Mouse (Mus musculus) cerebral cortex, adult 2 months (tissue): ENCODE results near the gene Smarca4.

ENCODE experiments used
- WGBS: fragments of 180-500 bp; shearing (Covaris S2); methylation state at CpG from one replicate; pipeline ENCODE4 v1.1.7; 2018; 5-methylcytosine and 5-hydroxymethylcytosine counted together

Smarca4 gene

DNA sequence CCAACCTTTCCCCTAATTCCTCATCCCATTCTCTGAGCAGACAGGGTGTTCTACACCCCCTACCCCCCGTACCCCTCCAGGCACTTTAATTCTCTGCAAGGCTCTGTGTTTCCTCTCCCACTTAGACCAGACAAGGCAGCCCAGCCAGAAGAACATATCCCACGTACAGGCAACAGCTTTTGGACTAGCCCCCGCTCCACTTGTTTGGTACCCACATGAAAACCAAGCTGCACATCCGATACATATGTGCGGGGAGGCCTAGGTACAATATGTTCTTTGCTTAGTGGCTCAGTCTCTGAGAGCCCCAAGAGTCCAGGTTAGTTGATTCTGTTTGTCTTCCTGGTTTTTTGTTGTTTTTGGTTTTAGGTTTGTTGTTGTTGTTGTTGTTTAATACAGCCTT is 46.1 kb downstream of the Smarca4 start:
- 73% methylated on average over 5 of the region's 5 CpGs for WGBS

DNA sequence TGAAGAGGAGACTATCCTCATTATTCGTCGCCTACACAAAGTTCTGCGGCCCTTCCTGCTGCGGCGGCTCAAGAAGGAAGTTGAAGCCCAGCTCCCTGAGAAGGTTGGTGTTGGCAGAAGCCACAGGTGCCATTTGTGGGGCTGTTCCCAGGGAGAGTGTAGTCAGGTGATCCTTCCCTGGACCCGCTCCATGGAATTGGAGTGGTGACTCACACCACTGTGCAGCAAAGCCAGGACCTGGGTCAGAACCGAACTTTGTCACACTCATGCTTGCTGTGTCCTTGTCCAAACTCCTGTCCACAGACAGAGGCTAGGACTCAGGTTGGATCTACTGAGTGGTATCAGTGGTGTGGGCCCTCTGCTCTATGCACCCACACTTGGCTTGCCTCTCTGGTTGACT is 53.0 kb downstream of the Smarca4 start:
- 74% methylated on average over 7 of the region's 7 CpGs for WGBS

DNA sequence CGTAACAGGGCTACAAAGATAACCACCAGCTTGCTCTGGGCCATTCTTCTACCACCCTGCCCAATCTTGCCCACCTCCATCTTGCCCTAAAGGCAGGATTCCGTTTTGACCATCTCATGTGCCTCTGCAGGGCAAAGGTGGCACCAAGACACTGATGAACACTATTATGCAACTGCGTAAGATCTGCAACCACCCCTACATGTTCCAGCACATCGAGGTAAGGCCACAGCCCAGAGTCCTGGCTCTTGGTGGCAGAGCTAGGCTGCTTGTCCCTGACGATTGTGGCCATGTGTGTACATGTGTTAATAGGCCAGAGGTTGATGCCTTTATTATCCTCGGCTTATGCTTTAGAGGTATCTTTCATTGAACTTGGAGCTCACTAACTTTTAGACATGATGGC is 54.4 kb downstream of the Smarca4 start:
- 90% methylated on average over 6 of the region's 6 CpGs for WGBS

DNA sequence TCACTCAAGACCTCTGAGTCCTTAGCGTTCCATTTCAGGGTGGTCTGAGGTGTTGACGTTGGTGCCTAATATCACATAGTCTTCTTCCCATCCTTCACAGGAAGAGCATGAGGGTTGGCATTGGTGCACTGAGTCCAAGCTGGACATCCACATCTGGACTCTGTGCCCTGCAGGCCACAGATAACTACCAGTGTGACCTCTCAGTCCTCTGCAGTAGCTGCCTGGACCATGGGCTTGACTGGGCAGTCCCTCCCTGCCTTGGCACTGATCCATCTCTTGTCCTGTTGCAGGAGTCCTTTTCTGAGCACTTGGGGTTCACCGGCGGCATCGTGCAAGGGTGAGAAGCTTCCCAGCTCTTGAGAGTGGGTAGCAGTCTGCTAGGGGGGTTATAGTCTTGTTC is 55.8 kb downstream of the Smarca4 start:
- WGBS, result 89% methylated on average over 5 of the region's 5 CpGs

DNA sequence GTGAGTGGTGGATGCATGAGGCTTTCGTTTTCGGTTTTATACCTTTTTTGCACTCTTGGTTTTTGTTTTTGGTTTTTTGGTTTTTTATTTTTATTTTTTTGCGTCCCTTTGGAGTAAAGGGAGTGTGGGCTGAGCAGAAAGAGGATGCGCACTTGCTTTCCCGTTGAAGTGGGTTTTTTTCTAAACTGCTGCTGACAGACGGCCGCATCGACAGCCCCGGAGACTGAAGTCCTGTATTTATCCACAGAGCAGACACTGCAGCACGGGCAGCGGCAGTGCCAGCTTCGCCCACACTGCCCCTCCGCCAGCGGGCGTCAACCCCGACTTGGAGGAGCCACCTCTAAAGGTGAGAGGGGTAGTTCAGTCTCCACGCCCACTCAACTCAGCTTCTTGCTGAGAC is 61.7 kb downstream of the Smarca4 start:
- WGBS, result 66% methylated on average over 17 of the region's 17 CpGs

DNA sequence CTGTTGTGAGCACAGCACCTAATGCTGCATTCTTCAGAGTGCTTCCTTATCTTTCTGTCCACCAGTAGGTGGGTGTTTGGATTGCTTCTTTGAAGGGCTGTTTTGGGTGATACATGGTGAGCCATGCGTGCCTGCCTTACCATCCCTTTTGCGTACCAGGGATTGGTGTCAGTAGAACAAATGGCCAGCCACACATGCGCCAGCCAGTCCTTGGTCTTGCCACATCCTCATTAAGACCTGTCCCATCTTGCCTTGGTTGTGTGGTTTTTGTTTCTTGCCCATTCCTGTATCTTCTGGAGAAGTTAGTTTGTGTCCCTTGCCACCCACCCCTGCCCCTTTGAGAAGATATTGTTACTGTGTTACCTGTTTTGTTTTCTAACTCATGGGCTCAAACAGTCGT is 64.5 kb downstream of the Smarca4 start:
- WGBS, result 78% methylated on average over 4 of the region's 4 CpGs

DNA sequence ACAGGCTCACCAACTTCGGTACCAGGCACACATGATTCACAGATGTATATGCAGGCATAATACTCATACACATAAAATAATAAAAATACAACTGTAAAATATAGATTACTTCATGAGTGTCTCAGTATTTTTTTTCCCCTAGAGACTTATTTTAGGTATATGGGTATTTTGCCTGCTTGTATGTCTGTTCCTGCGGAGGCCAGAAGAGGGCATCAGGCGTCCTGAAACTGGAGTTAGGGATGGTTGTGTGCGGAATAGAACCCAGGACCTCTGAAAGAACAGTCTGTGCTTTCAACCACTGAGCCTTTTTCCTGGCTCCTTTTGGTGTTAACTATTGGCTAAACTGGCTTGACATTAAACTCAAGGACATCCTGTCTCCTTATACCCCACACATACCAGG is 66.9 kb downstream of the Smarca4 start:
- 83% methylated on average over 4 of the region's 4 CpGs for whole genome bisulfite sequencing

DNA sequence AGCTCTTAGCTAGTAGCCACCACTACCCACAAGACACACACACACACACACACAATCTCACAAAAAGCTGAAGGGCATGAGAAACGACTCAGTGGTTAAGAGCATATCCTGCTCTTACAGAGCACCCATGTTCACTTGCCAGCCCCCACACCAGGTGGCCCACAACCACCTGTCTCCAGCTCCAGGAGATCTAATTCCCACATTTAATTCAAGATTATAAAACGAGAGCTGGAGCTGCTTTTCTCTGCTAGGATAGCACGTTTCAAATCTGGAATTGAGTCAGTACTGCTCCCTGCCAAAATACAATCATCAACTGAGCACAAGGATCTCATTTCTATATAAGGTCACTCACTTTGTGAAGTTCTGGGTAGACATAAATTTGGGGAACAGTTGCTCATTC is 67.9 kb downstream of the Smarca4 start:
- WGBS, result 28% methylated on average over 3 of the region's 3 CpGs

DNA sequence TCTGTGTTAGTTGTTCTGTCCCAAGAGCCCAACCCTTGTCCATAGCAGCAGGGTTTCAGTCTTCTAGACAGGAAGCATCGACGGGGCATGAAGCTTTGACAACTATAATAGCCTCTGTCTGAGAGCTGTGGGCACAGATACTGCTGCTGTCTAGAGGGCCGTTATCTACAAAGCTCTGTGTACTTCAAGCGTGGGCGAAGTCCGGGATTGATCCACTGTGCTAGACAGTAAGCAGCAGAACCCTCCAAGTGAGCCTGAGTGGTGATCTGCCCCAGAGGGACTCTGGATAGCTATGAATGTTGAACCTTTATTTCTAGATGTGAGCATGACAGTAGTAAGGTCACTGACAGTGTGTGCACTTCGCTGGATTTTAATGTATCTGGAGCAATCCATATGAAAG is 72.6 kb downstream of the Smarca4 start:
- 77% methylated on average over 7 of the region's 7 CpGs for WGBS

DNA sequence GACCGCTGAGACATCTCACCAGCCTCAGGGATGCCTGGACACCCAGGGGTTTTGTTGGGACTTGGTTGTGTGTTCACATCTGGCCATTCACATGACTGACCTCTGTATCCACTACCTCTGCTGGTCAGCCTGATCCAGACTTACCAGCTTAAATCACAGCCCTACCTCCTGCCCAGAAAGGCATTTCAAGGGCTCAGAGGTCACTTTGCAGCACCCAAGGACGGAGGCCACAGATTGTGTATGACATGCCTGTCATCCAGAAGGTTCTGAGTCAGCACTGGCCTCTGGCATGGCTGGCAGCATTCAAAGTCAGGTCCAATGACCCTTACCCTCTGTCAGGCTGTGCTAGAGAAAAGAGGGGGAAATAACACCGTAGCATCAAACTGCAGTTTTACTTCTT is 74.1 kb downstream of the Smarca4 start:
- 87% methylated on average over 3 of the region's 3 CpGs for WGBS

DNA sequence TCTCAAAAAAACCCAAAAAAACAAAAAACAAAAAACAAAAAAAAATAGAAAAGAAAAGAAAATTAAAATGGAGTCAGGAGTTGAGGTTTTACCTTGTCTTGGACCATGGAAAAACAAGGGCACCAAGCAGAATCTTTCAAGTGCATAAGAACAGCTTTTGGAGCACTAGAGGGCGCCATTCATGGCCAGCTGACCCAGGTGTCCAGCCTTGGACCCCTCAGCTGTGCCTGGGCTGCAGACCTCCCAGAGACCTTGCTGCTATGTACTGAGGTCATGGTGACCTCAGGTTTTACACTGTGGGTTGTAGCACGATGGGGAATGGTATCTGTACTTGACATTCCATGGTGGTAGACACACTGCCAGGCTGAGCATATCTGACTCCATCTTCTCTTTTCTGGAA is 75.9 kb downstream of the Smarca4 start:
- WGBS, result 63% methylated on average over 2 of the region's 2 CpGs

DNA sequence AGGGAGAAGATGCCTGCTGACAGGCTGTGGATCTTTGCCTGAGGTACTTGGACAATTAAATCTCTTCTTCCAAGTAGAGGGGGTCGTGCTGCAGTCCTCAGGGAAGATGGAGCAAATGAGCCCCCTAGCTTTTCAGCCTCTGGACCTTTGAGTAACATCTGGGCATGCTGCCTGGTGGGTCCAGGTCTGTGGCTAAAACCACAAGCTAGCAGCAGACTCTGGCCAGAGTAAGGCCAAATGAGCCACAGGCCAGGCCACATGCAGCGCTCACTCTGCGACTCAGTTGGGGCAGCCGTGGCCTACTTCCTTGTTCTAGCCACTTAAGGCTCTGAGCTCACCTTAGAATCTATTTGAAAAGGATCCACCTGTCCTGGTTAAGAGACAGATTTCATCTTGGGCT is 76.5 kb downstream of the Smarca4 start:
- 95% methylated on average over 4 of the region's 4 CpGs for WGBS

DNA sequence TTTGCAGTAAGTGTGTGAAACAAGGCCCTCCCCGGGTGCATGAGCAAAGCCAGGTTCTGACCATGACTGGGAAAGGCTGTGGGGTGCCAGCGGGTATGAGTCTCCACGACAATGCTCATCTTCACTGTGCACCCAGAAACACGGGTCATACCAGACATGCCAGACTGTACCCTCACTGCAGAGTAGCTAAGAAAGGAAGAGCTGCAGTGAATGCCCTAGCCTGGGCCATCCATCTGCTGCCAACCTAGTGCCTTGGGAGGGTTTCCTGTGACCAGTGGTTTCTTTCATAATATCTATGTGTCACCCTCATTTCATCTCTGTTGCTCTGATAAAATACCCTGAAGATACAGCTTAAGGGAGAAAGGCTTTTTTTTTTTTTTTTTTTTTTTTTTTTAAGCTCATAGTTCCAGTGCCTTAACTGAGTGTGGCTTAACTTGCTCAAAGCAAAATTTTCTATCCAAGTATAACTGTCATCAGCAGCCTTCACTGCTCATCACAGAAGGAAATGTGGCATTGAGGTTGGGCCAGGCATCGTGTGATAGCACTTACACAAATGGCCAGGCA is 79.3 kb downstream of the Smarca4 start:
- WGBS, result 81% methylated on average over 5 of the region's 5 CpGs

DNA sequence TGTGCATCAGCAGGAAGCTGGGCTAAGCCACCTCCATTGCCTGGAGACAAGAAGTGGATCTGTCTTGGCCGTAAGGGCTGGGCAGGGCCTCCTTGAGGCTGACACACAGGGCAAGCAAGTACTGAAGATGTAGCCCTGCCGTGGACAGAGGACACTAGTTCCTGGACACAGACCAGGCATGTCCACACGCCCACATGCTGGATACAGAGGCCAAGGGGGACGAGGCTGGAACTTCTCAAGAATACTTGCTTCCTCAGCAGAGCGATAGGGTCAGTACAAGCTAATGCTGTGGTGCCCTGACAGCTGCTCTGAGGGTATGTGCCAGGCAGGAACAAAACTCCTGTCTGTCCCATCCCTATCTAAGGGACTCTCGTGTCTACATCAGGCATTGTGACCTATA is 81.2 kb downstream of the Smarca4 start:
- WGBS, result 67% methylated on average over 6 of the region's 6 CpGs

DNA sequence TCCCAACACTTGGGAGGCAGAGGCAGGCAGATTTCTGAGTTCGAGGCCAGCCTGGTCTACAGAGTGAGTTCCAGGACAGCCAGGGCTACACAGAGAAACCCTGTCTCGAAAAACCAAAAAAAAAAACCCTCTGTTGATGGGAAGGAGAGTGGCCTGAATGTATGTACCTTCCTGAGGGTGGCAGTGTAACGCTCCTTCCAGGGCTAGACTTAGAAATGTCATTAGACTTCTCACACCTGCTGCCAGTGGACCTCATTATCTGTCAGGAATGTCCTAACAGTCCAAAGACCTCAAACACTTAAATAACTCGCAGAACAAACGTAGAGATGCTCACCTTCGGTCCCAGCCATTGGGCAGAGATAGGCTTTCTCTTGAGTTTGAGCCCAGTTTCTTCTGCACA is 83.3 kb downstream of the Smarca4 start:
- 82% methylated on average over 6 of the region's 6 CpGs for WGBS

DNA sequence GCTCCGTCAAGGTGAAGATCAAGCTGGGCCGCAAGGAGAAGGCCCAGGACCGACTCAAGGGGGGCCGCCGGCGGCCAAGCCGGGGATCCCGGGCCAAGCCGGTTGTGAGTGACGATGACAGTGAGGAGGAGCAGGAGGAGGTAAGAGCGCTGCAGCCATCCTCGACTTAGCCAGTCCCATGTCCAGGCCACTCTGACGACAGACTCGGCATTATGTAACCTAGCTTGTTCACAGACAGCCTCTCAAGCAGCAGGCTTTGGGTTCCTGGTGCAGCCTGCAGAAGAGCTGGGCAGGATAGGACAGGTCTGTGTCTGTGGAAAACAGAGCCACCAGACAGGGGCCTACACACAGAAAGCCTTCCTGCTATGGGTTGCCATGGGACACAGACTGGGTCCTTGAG is 85.1 kb downstream of the Smarca4 start:
- WGBS, result 80% methylated on average over 14 of the region's 14 CpGs

DNA sequence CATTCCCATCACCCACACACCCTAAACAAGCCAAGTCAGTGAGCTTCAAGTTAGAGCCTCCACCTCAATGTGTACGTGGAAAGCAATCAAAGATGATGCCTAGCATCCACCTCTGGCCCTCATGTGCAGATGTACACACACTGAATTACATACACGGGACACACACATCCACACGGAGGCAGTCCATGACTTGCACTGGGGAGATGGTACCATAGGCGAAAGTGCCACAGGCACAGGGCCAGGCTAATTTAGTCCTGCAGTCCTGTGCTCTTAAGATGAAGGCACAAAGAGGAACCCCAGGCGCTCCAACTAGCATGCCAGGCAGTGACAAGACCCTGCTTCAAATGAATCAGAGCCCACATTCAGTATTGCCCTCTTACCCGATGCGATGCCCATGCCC is 87.5 kb downstream of the Smarca4 start:
- 87% methylated on average over 7 of the region's 7 CpGs for WGBS

DNA sequence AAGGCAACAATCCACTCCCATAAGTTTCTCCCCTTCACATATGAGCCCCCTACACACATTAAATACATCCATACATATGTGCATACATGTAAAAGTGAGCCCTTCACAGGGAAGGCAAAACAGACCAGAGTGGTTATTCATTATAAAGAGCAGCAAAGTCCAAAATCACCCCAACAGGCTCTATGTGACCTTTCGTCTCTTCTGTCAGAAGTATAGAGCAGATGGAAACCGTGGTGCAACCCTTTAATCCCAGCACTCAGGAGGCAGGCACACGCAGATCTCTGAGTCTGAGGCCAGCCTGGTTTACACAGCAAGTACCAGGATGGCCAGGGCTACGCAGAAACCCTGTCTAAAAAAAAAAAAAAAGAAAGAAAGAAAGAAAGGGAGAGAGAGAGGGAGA is 90.1 kb downstream of the Smarca4 start:
- 84% methylated on average over 4 of the region's 4 CpGs for WGBS

DNA sequence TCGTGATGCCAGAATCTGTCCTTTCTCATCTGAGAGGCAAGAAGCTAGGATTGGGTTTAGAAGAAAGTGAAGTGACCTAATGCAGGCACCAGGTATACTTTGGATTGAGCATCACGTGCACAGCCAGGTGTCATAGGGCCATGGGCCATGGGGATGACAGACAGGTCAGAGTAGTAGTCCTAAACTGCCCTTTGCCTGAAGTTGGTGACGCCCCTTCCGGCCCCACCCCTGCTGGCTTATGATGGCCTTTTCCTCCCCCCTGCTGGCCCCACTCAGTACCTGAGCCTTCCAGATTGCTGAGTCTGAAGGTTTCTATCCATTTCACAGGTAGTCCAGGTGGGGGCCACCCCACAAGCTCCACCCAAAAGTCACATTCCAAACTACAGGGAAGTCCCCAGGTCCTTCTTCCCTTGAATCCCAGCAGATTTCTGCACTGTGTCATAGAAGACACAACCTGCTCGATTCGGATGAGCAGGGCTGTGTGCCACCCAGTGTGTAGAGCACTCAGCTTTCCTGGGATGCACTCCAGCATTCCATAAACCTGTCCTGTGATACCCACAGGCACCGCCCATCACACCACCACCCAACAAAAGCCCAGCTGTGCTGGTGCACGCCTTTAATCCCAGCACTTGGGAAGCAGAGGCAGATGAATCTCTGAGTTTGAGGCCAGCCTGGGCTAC is 90.8 kb downstream of the Smarca4 start:
- 84% methylated on average over 8 of the region's 8 CpGs for WGBS

DNA sequence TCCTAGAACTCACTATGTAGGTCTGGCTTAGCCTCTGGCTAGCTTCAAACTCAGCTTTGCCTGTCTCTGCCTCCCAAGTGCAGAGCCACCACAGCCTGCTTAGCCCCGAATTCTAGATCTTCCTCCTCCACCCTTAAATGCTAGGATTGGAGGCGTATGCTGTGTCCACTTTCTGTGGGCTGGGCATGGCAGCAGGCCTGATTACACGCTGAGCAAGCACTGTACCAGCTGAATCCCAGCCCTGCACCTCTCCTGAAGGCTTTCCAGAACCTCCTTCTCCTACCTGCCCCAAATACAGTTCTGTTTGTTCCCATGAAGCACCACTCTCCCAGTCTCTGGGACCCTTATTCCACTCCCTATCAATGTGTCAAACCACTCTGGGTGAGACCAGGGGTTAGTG is 93.4 kb downstream of the Smarca4 start:
- 62% methylated on average over 3 of the region's 3 CpGs for WGBS

DNA sequence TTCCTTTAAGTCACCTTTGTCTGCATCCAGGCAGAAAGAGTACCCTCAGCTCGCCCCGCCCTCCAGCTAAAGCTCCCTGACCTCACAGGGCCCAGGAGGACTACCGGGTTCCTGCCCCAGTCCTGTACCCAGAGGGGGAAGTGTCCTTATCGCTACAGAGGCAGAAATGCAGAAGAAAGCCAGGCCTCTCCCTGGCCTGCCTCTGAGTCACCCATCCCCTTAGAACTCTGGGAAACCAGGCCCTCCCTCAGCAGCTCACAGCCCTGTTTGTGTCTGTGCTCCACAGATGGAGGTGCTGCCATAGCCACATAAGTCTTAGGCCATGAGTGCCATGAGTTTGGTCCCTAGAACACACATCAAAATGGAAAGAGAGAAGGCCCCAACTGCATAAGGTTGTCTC is 99.3 kb downstream of the Smarca4 start:
- WGBS, result 63% methylated on average over 4 of the region's 4 CpGs

DNA sequence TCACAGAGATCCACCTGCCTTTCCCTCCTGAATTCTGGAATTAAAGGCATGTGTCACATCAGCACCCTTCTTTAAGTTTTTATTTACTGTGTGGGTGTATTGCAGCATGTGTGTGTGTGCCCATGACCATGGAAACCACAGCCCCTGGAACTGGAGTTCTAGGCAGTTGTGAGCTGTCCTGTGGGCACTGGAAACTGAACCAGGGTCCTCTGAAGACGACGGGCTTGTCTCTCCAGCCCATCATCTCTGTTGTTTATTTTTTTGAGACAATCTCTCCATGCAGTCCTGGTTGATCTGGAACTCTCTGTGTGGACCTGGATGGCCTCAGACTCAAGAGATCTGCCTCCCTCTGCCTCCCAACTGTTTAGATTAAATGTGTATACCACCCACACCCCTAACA is 101.0 kb downstream of the Smarca4 start:
- 85% methylated on average over 2 of the region's 2 CpGs for WGBS

DNA sequence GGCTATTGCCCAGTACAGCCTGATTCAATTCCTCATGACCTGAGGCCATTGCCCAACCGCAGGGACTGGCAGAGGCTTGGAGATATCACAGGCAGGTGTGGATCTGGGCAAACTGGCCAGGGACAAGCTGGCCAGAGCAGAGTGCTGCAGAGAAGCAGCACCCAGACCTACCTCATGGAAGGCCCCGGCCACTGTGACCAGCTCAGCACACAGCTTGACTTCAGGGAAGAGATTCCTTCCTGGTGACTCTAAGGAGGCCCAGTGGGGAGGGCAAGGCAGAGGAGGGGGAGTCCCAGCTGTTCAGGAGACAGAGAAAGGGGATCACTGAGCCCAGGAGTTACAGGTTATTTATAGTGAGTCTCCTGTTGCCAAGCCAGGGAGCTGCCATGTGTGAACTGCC is 105.1 kb downstream of the Smarca4 start:
- 90% methylated on average over 2 of the region's 2 CpGs for whole genome bisulfite sequencing
